Mouse (Mus musculus) forebrain, embryonic 14.5 days (tissue): ENCODE measurements around the gene Dtx3. TPM values are rescaled to one million over a fixed set of nuclear protein-coding genes. Genes with fewer than 3 reads are reported as not detected.
A peak's percentile ranks its signal among the peaks of the same experiment; 100 is the strongest.
"Not testable (repeated sequence)": the region's sequence is repeated elsewhere in the genome, so short reads cannot be mapped to it uniquely, and the experiment has no call there.

ENCODE experiments used
- ATAC-seq: fragments of 200-750 bp; cut with Nextera tagmentation; 2 replicates; pipeline ENCODE4 v1.8.0; 2017; ENCODE audit warnings: mild to moderate bottlenecking, moderate library complexity
- DNase-seq: peaks from one replicate; pipeline ENCODE4 v3.0.0-alpha.2; 2015; ENCODE audit warnings: low spot score
- H3K27ac ChIP-seq: fragments of 300-500 bp; sonication (generic); 2 replicates; pipeline ENCODE4 v1.5.1; 2014; ENCODE audit warnings: low read depth, mild to moderate bottlenecking, control low read depth, low read length, moderate library complexity
- H3K27me3 ChIP-seq: fragments of 300-500 bp; sonication (generic); replicated peaks from 2 replicates; pipeline ENCODE4 v1.6.1; 2014; ENCODE audit warnings: low read length, control low read depth, mixed read lengths; ENCODE audit not compliant: control insufficient read depth, insufficient read depth
- H3K36me3 ChIP-seq: fragments of 300-500 bp; sonication (generic); 2 replicates; pipeline ENCODE4 v1.6.1; 2014; ENCODE audit warnings: low read length, control low read depth; ENCODE audit not compliant: control insufficient read depth, insufficient read depth
- H3K4me1 ChIP-seq: fragments of 300-500 bp; sonication (generic); 2 replicates; pipeline ENCODE4 v1.6.1; 2014; ENCODE audit warnings: antibody characterized with exemption, low read length, control low read depth; ENCODE audit not compliant: control insufficient read depth, insufficient read depth
- H3K4me2 ChIP-seq: fragments of 300-500 bp; sonication (generic); 2 replicates; pipeline ENCODE4 v1.6.1; 2014; ENCODE audit warnings: mild to moderate bottlenecking, control low read depth, low read length
- H3K4me3 ChIP-seq: fragments of 300-500 bp; sonication (generic); 2 replicates; pipeline ENCODE4 v1.5.1; 2014; ENCODE audit warnings: low read depth, low read length, control low read depth
- H3K9ac ChIP-seq: fragments of 300-500 bp; sonication (generic); 2 replicates; pipeline ENCODE4 v1.6.1; 2014; ENCODE audit warnings: mild to moderate bottlenecking, low read length, control low read depth, moderate library complexity
- H3K9me3 ChIP-seq: fragments of 300-500 bp; sonication (generic); replicated peaks from 2 replicates; pipeline ENCODE4 v1.6.1; 2016; ENCODE audit warnings: low read length, control low read depth, mixed read lengths; ENCODE audit not compliant: control insufficient read depth
- WGBS: fragments of 180-500 bp; shearing (Covaris S2); extraction: QIAGEN DNeasy Blood & Tissue Kit; methylation state at CpG from one replicate; pipeline ENCODE4 v1.1.7; 2014; 5-methylcytosine and 5-hydroxymethylcytosine counted together
- polyA plus RNA-seq: library from polyadenylated mRNA; unstranded; fragments of >200 nt; fragmentation: Nextera tagmentation; extraction: Ambion mirVana; gene quantifications from 2 replicates; pipeline ENCODE4 v1.2.1, GENCODE M21; 2014

The Dtx3 gene
- polyA plus RNA-seq, 1 experiment from 2014 or later, result 148 TPM

GRCm38 (mm10) chr10:127166771-127167613 lies 28.5 kb downstream of the Dtx3 start:
- WGBS, result 32% methylated on average over 15 of the region's 15 CpGs
- peak overlapping the region; percentile 98 for H3K4me2 ChIP-seq
- peak overlapping the region; percentile 91 for H3K9ac ChIP-seq
- DNase-seq (no peak), ATAC-seq (no peak)
- peak overlapping the region; percentile 78; the same call in 1 of the 2 replicates for H3K27ac ChIP-seq
- peaks cover 4% of the 10 kb centered on the region; the same call in 1 of the 2 replicates for H3K36me3 ChIP-seq
- peak overlapping the region; percentile 74 for H3K4me3 ChIP-seq
- H3K4me1 ChIP-seq, result peaks cover 3% of the 10 kb centered on the region; the same call in 1 of the 2 replicates
- peaks cover 59% of the 10 kb centered on the region for H3K27me3 ChIP-seq
- H3K9me3 ChIP-seq, result no peaks in the 10 kb centered on the region

GRCm38 (mm10) chr10:127166404-127166715 lies 29.2 kb downstream of the Dtx3 start:
- Histone ChIP-seq H3K4me1 (peaks cover 3% of the 10 kb centered on the region; the same call in 1 of the 2 replicates), H3K36me3 (no peaks in the 10 kb centered on the region), H3K4me2 (peak overlapping the region; percentile 98), H3K27me3 (peaks cover 52% of the 10 kb centered on the region), H3K9me3 (no peaks in the 10 kb centered on the region), H3K4me3 (peak overlapping the region; percentile 74), H3K9ac (peak overlapping the region; percentile 91), H3K27ac (peak overlapping the region; percentile 78; the same call in 1 of the 2 replicates)
- peak; percentile 57 for DNase-seq
- ATAC-seq, result no peak
- 2% methylated on average over 11 of the region's 11 CpGs for WGBS

DNA sequence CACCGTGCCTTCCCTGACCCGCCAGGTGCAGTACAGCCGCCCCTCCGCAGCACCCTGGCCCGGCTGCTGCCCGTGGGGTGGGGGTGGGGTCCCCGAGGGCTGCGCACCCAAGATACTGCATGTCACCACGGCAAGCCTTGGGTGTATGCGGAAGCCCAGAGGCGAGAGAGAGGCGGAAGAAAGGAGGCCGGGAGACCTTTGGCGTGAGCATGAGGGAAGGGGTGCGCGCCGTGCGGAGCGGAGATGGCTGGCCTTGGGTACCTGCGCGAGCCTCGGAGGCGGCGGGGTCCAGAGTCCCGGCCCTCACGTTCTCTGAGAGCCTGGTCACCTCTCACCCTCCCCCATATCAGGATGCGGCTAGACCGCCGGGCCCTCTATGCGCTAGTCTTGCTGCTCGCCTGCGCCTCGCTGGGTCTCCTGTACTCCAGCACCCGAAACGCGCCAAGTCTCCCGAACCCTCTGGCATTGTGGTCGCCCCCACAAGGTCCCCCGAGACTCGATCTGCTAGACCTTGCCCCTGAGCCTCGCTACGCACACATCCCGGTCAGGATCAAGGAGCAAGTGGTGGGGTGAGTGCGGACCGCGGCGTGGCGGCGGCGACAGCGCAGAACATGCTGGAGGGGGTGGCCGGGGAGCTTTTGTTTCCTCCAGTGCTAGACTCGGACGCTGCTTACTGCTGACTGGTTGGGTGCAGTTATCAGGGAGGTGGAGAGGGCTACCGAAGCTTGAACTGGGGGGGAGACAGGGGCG lies 29.7 kb downstream of the Dtx3 start:
- H3K27me3 ChIP-seq, result peaks cover 49% of the 10 kb centered on the region
- H3K27ac ChIP-seq, result peak overlapping the region; percentile 78
- H3K9me3 ChIP-seq, result no peaks in the 10 kb centered on the region
- under 1% methylated on average over 56 of the region's 56 CpGs for WGBS
- peak overlapping the region; percentile 74 for H3K4me3 ChIP-seq
- peak overlapping the region; percentile 91 for H3K9ac ChIP-seq
- ATAC-seq (peak; percentile 49), DNase-seq (peak; percentile 56)
- H3K4me1 ChIP-seq, result peaks cover 3% of the 10 kb centered on the region; the same call in 1 of the 2 replicates
- peak overlapping the region; percentile 98 for H3K4me2 ChIP-seq
- no peaks in the 10 kb centered on the region for H3K36me3 ChIP-seq

DNA sequence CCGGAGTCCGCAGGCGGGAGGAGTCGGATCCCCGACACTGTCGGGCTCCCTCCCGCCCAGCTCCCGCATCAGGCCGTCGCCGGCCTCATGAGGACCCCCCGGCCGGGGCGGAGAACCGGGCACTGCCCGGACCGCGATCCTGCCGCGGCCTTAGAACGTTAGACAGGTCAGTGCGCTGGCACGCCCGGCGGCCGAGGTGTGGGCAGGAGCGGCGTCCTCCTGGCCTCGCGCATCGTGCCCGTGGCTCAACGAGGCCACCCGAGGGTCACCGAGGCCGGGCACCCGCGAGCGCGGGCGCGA lies 30.2 kb downstream of the Dtx3 start:
- Histone ChIP-seq H3K4me3 (peak overlapping the region; percentile 74), H3K4me1 (peaks cover 3% of the 10 kb centered on the region; the same call in 1 of the 2 replicates), H3K9me3 (no peaks in the 10 kb centered on the region), H3K27me3 (peaks cover 44% of the 10 kb centered on the region), H3K4me2 (peak overlapping the region; percentile 98), H3K9ac (peak overlapping the region; percentile 91), H3K36me3 (no peaks in the 10 kb centered on the region), H3K27ac (peak overlapping the region; percentile 78)
- WGBS, result under 1% methylated on average over 36 of the region's 42 CpGs
- ATAC-seq (peak; percentile 68), DNase-seq (no peak)

- Histone ChIP-seq H3K9me3 (no peaks in the 10 kb centered on the region), H3K4me1 (peaks cover 3% of the 10 kb centered on the region; the same call in 1 of the 2 replicates), H3K9ac (peak within 1 kb of the TSS; percentile 91), H3K4me2 (peak within 1 kb of the TSS; percentile 98), H3K27ac (peak within 1 kb of the TSS; percentile 78), H3K36me3 (no peaks in the 10 kb centered on the region), H3K4me3 (peak within 1 kb of the TSS; percentile 74), H3K27me3 (peaks cover 38% of the 10 kb centered on the region)
- 3% methylated on average over 50 of the region's 52 CpGs for WGBS
- peak; percentile 93 for DNase-seq
- ATAC-seq, result peak; percentile 92
These were observed 30.7 kb downstream of the Dtx3 start, which contains the start of gene B4galnt1 for GRCm38 (mm10) chr10:127164631-127165353. Gene B4galnt1, plus strand, starts transcription at chr10:127165225.

GRCm38 (mm10) chr10:127164190-127164589 lies 31.3 kb downstream of the Dtx3 start:
- H3K4me3 ChIP-seq, result no peak overlapping the region
- WGBS, result 92% methylated on average over 4 of the region's 4 CpGs
- H3K27ac ChIP-seq, result no peak overlapping the region
- ATAC-seq (no peak), DNase-seq (no peak)
- peaks cover 32% of the 10 kb centered on the region for H3K27me3 ChIP-seq
- peaks cover 3% of the 10 kb centered on the region; the same call in 1 of the 2 replicates for H3K4me1 ChIP-seq
- H3K9ac ChIP-seq, result peak overlapping the region; percentile 91; the same call in 1 of the 2 replicates
- no peak overlapping the region; the same call in 1 of the 2 replicates for H3K4me2 ChIP-seq
- H3K9me3 ChIP-seq, result no peaks in the 10 kb centered on the region
- no peaks in the 10 kb centered on the region for H3K36me3 ChIP-seq

DNA sequence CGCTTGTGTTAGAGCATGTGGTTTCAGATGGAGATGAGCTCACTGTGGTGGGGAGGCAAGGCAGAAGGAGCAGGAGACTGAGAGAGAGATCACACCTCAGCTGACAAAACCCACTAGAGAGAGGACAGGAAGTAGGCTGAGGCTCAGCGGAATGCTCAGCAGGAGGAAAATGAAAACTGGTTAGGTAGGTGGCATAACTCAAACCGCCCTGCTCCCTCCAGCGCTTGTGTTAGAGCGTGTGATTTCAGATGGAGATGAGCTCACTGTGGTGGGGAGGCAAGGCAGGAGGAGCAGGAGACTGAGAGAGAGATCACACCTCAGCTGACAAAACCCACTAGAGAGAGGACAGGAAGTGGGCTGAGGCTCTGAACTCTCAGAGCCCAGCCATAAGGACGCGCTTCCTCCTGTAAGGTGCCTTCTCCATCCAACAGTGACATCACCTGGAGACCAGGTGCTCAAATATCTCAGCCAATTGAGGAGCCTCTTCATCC lies 32.7 kb downstream of the Dtx3 start:
- H3K4me1 ChIP-seq, H3K9me3 ChIP-seq, DNase-seq, H3K4me3 ChIP-seq, H3K9ac ChIP-seq, H3K36me3 ChIP-seq, ATAC-seq, H3K4me2 ChIP-seq, H3K27ac ChIP-seq: not testable (repeated sequence)
- 65% methylated on average over 7 of the region's 7 CpGs for WGBS
- peaks cover 23% of the 10 kb centered on the region for H3K27me3 ChIP-seq

GRCm38 (mm10) chr10:127160728-127161127 lies 34.8 kb downstream of the Dtx3 start:
- H3K9me3 ChIP-seq, result no peaks in the 10 kb centered on the region
- H3K36me3 ChIP-seq, result no peaks in the 10 kb centered on the region
- no peak for DNase-seq
- no peak overlapping the region for H3K27ac ChIP-seq
- no peak overlapping the region for H3K4me3 ChIP-seq
- H3K4me1 ChIP-seq, result peaks cover 3% of the 10 kb centered on the region; the same call in 1 of the 2 replicates
- 70% methylated on average over 3 of the region's 3 CpGs for WGBS
- ATAC-seq, result no peak
- 0 out of 2 replicates have a peak, but pooled peaks cover 4% of the 10 kb centered on the region for H3K27me3 ChIP-seq
- no peak overlapping the region for H3K4me2 ChIP-seq
- H3K9ac ChIP-seq, result no peak overlapping the region
